ENCODE assay signal across 8 mouse cellular contexts in genomic region chr4:141272878-141273277, GRCm38 (mm10). TPM values are rescaled to one million over a fixed set of nuclear protein-coding genes. Genes with fewer than 3 reads are reported as not detected.
DNase-seq lines count a peak whose midpoint lies in the region; ATAC-seq and TF ChIP-seq lines count a peak whose summit lies in the region.

No protein-coding gene starts in this region.

- no peak for TF ChIP-seq CTCF in hindbrain, postnatal 0 days (IDR thresholded peaks at IDR 0.05; ENCODE audit: low read depth)

- no peaks in the 10 kb centered on the region for H3K36me3 ChIP-seq in embryonic facial prominence, embryonic 11.5 days (replicated peaks; ENCODE audit: control insufficient read depth, insufficient read depth, low read depth, low read length)
- no peaks in the 10 kb centered on the region for H3K36me3 ChIP-seq in hindbrain, postnatal 0 days (ENCODE audit: insufficient read depth, low read length)
- H3K36me3 ChIP-seq in macrophage (ENCODE audit: inconsistent target), result no peaks in the 10 kb centered on the region

- H3K4me3 ChIP-seq in embryonic facial prominence, embryonic 11.5 days (ENCODE audit: low read depth, low read length), result no peak overlapping the region
- H3K4me3 ChIP-seq in hindbrain, postnatal 0 days (ENCODE audit: low read length), result no peak overlapping the region
- peak overlapping the region; percentile 19; the same call in 1 of the 2 replicates for H3K4me3 ChIP-seq in macrophage (ENCODE audit: inconsistent target)

- no peak overlapping the region for H3K27ac ChIP-seq in embryonic facial prominence, embryonic 11.5 days (replicated peaks; ENCODE audit: low read depth, low read length)
- no peak overlapping the region for H3K27ac ChIP-seq in hindbrain, postnatal 0 days
- peak overlapping the region; percentile 85 for H3K27ac ChIP-seq in macrophage

- 14% methylated on average over 14 of the region's 14 CpGs for WGBS in embryonic facial prominence, embryonic 11.5 days
- WGBS in hindbrain, postnatal 0 days, result 17% methylated on average over 14 of the region's 14 CpGs
- under 1% methylated on average over 14 of the region's 14 CpGs for WGBS in macrophage (ENCODE audit: missing documents)

- no peaks in the 10 kb centered on the region for H3K79me2 ChIP-seq in macrophage (ENCODE audit: inconsistent target)

- peak overlapping the region; percentile 23 for H3K4me2 ChIP-seq in embryonic facial prominence, embryonic 11.5 days (ENCODE audit: low read depth, low read length)
- peak overlapping the region; percentile 38; the same call in 1 of the 2 replicates for H3K4me2 ChIP-seq in hindbrain, postnatal 0 days (ENCODE audit: low read depth, low read length)

- no peaks in the 10 kb centered on the region for H3K9me3 ChIP-seq in embryonic facial prominence, embryonic 11.5 days (replicated peaks; ENCODE audit: control insufficient read depth, low read length)
- no peaks in the 10 kb centered on the region for H3K9me3 ChIP-seq in hindbrain, postnatal 0 days (ENCODE audit: low read length)

- no peak for ATAC-seq in embryonic facial prominence, embryonic 11.5 days (replicated peaks; ENCODE audit: insufficient number of reproducible peaks, low FRiP score, low TSS enrichment, low read depth)
- no peak for ATAC-seq in hindbrain, postnatal 0 days

- peak overlapping the region; percentile 37; the same call in 1 of the 2 replicates for H3K9ac ChIP-seq in embryonic facial prominence, embryonic 11.5 days (replicated peaks; ENCODE audit: low read length)
- 0 out of 2 replicates have a peak overlapping the region, but pooled peaks have one; percentile 9 for H3K9ac ChIP-seq in hindbrain, postnatal 0 days (replicated peaks; ENCODE audit: low read length)

- peaks cover 5% of the 10 kb centered on the region; the same call in 1 of the 2 replicates for H3K4me1 ChIP-seq in embryonic facial prominence, embryonic 11.5 days (ENCODE audit: control insufficient read depth, insufficient read depth, low read length)
- peaks cover 8% of the 10 kb centered on the region; the same call in 1 of the 2 replicates for H3K4me1 ChIP-seq in hindbrain, postnatal 0 days (ENCODE audit: insufficient read depth, low read length)

- no peaks in the 10 kb centered on the region; the same call in 1 of the 2 replicates for H3K27me3 ChIP-seq in embryonic facial prominence, embryonic 11.5 days (ENCODE audit: control insufficient read depth, insufficient read depth, low read length)
- H3K27me3 ChIP-seq in hindbrain, postnatal 0 days (ENCODE audit: insufficient read depth, low read length), result no peaks in the 10 kb centered on the region

- peak; percentile 49 to 55 for DNase-seq in kidney, postnatal 36 days
- DNase-seq in kidney, postnatal 4 days, result no peak
- DNase-seq in embryonic facial prominence, embryonic 11.5 days (ENCODE audit: low spot score), result no peak
- DNase-seq in hindbrain, postnatal 0 days (ENCODE audit: low spot score), result no peak
- no peak for DNase-seq in cerebellum, adult 11 months
- no peak for DNase-seq in layer of hippocampus, postnatal 10 days (ENCODE audit: low spot score in 2 of 2)
- DNase-seq in frontal cortex, postnatal 25 days (ENCODE audit: low spot score in 2 of 2), result no peak

RNA-seq across cellular contexts. Expression of gene Epha2, which starts 28.2 kb away (rescaled TPM):
- polyA plus RNA-seq in embryonic facial prominence, embryonic 11.5 days (2014; fragmentation: Nextera tagmentation; extraction: Ambion mirVana), result 1.0 and 1.4 TPM in 2 replicates
- total RNA-seq in hindbrain, postnatal 0 days (2014; rRNA removed), result 1.6 and 3.5 TPM in 2 replicates
- polyA plus RNA-seq in hindbrain, postnatal 0 days (2015; fragmentation: Nextera tagmentation; extraction: Ambion mirVana), result 0.44 and 0.46 TPM in 2 replicates
- total RNA-seq in macrophage (2018; cell fraction: chromatin; rRNA removed), result 1 to 10 TPM in 1 of 26 experiments, under 1 TPM in 6, not detected in 19; 0.16 to 1.0 (median 0.61) TPM
- total RNA-seq in macrophage (2018; cell fraction: cytosol; rRNA removed), result under 1 TPM in 13 of 26 experiments, not detected in 13; 0.03 to 0.28 (median 0.09) TPM
- total RNA-seq in macrophage (2018; cell fraction: nucleus; rRNA removed), result 1 to 10 TPM in 2 of 26 experiments, under 1 TPM in 11, not detected in 13; 0.10 to 1.5 (median 0.24) TPM
- polyA plus RNA-seq in macrophage (2018), result 0.03 to 0.17 TPM in 2 of 3 replicates, not detected in the other
- 1 to 10 TPM; 2.5 to 2.7 TPM for total RNA-seq in layer of hippocampus, postnatal 10 days (2021)

RNA-seq across cellular contexts. Expression of gene Arhgef19, which starts 33.6 kb away (rescaled TPM):
- 5.8 and 6.1 TPM in 2 replicates for polyA plus RNA-seq in embryonic facial prominence, embryonic 11.5 days (2014; fragmentation: Nextera tagmentation; extraction: Ambion mirVana)
- 1.2 and 2.3 TPM in 2 replicates for total RNA-seq in hindbrain, postnatal 0 days (2014; rRNA removed)
- 1.2 TPM in 2 replicates for polyA plus RNA-seq in hindbrain, postnatal 0 days (2015; fragmentation: Nextera tagmentation; extraction: Ambion mirVana)
- 1 to 10 TPM in 1 of 26 experiments, under 1 TPM in 4, not detected in 21; 0.22 to 1.4 (median 0.27) TPM for total RNA-seq in macrophage (2018; cell fraction: chromatin; rRNA removed)
- total RNA-seq in macrophage (2018; cell fraction: cytosol; rRNA removed), result under 1 TPM in 5 of 26 experiments, not detected in 21; 0.05 to 0.23 (median 0.07) TPM
- 1 to 10 TPM in 2 of 26 experiments, under 1 TPM in 2, not detected in 22; 0.31 to 1.2 (median 0.94) TPM for total RNA-seq in macrophage (2018; cell fraction: nucleus; rRNA removed)
- 0.35 TPM in 1 of 3 replicates, not detected in the others for polyA plus RNA-seq in macrophage (2018)
- total RNA-seq in layer of hippocampus, postnatal 10 days (2021), result 1 to 10 TPM; 5.8 to 6.7 TPM

RNA-seq across cellular contexts. Expression of gene Rsg1, which starts 59.1 kb away (rescaled TPM):
- polyA plus RNA-seq in embryonic facial prominence, embryonic 11.5 days (2014; fragmentation: Nextera tagmentation; extraction: Ambion mirVana), result 6.2 and 6.8 TPM in 2 replicates
- total RNA-seq in hindbrain, postnatal 0 days (2014; rRNA removed), result 2.4 and 8.7 TPM in 2 replicates
- polyA plus RNA-seq in hindbrain, postnatal 0 days (2015; fragmentation: Nextera tagmentation; extraction: Ambion mirVana), result 3.9 and 4.3 TPM in 2 replicates
- 1 to 10 TPM in 9 of 26 experiments, under 1 TPM in 7, not detected in 10; 0.67 to 2.2 (median 1.1) TPM for total RNA-seq in macrophage (2018; cell fraction: chromatin; rRNA removed)
- total RNA-seq in macrophage (2018; cell fraction: cytosol; rRNA removed), result under 1 TPM in 22 of 26 experiments, not detected in 4; 0.10 to 0.62 (median 0.39) TPM
- 1 to 10 TPM in 8 of 26 experiments, under 1 TPM in 7, not detected in 11; 0.46 to 3.4 (median 1.0) TPM for total RNA-seq in macrophage (2018; cell fraction: nucleus; rRNA removed)
- polyA plus RNA-seq in macrophage (2018), result 0.22 to 1.3 TPM in 2 of 3 replicates, not detected in the other
- total RNA-seq in layer of hippocampus, postnatal 10 days (2021), result 1 to 10 TPM; 2.0 to 3.9 TPM

Comparison
In these comparisons a context has a peak if more than half of its experiments do, and no peak if none do; other contexts are left out.
1. DNase-seq: peak in kidney, postnatal 36 days (2 of 2); none in kidney, postnatal 4 days (0 of 2), embryonic facial prominence, embryonic 11.5 days (single experiment), hindbrain, postnatal 0 days (single experiment), cerebellum, adult 11 months (single experiment), layer of hippocampus, postnatal 10 days (0 of 2) and frontal cortex, postnatal 25 days (0 of 2).